Mouse (Mus musculus): Measurements from ENCODE around the gene Serhl. TPM values are rescaled to one million over a fixed set of nuclear protein-coding genes. Genes with fewer than 3 reads are reported as not detected.
A peak's percentile ranks its signal among the peaks of the same experiment; 100 is the strongest.

Gene Serhl
- polyA plus RNA-seq, 1 experiment from 2014 or later, result 68.1 TPM

GRCm38 (mm10) chr15:83150694-83151093 is 61.4 kb downstream of the Serhl start:
- H3K27me3 ChIP-seq, result no peaks in the 10 kb centered on the region
- H3K36me3 ChIP-seq, result peaks cover 30% of the 10 kb centered on the region
- WGBS, result 83% methylated on average over 4 of the region's 4 CpGs
- no peak overlapping the region for H3K4me2 ChIP-seq (replicated peaks)
- peak overlapping the region; percentile 55; the same call in 1 of the 2 replicates for H3K27ac ChIP-seq (replicated peaks)
- peaks cover 16% of the 10 kb centered on the region for H3K4me1 ChIP-seq
- no peak overlapping the region for H3K4me3 ChIP-seq (replicated peaks)
- ATAC-seq (ENCODE audit: insufficient number of reproducible peaks, low FRiP score, low TSS enrichment, low read depth), result no peak
- no peaks in the 10 kb centered on the region for H3K9me3 ChIP-seq (replicated peaks)
- no peak overlapping the region for H3K9ac ChIP-seq

DNA sequence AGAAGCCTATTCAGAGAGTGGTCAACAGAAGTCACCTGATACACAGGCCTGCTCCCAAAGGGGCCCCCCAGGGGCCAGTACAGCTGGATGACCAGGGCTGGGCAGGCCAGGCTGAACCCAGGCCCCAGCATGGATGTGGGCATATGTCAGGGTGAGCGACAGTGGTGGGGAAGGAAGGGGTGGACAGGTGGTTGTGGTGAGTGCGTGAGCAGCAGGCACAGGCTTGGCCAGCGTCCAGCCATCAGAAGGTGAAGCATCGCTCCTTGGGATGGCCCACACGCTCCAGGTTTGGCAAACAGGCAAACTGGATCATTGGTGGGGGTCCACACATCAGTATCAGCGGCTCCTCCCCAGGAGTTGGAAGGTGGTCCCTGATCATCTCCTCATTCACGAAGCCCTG is 65.0 kb downstream of the Serhl start:
- no peak for ATAC-seq (ENCODE audit: insufficient number of reproducible peaks, low FRiP score, low TSS enrichment, low read depth)
- Histone ChIP-seq H3K27me3 (no peaks in the 10 kb centered on the region), H3K36me3 (peaks cover 50% of the 10 kb centered on the region), H3K9me3 (replicated peaks) (no peaks in the 10 kb centered on the region), H3K4me1 (peaks cover 13% of the 10 kb centered on the region; the same call in 1 of the 2 replicates), H3K4me2 (replicated peaks) (no peak overlapping the region), H3K9ac (no peak overlapping the region), H3K4me3 (replicated peaks) (no peak overlapping the region), H3K27ac (replicated peaks) (no peak overlapping the region)
- whole genome bisulfite sequencing, result 91% methylated on average over 7 of the region's 7 CpGs

DNA sequence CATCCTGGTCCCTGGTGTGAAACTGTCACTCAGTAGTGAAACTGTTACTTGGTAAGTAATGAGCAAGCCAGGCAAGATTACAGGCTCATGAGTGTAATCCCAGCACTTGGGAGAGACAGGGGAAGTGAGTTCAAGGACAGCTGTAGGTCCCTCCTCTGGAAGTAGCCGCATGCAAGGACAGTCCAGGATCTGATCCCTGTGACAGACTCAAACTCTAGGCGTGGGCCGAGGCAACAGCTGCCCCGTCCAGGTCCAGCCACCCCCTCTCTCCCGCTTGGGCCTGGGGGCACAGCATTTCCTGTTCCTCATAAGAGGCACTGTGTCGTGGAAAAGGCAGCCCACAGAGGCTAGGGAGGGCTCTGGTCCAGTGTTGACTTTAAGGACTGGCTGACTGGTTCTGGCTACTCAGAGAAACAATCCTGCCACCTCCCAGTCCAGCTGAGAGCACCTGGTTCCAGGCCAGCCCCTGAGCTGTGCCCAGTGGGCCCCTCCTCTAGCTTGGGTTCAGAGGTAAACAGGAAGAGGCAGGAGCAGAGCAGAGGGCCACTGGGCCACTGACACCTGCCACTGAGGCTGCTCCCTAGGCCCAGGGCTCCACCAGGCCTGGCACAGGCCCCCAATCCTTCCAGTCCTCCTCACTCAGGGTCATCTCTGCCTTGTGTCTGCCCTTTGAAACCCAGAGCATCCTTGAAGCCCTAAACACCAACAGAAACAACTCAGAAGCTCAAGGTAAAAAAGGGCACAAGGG is 66.5 kb downstream of the Serhl start:
- H3K9ac ChIP-seq, result no peak overlapping the region
- 0 out of 2 replicates have a peak, but pooled peaks cover 9% of the 10 kb centered on the region for H3K4me1 ChIP-seq
- H3K4me3 ChIP-seq (replicated peaks), result no peak overlapping the region
- no peaks in the 10 kb centered on the region for H3K27me3 ChIP-seq
- H3K27ac ChIP-seq (replicated peaks), result peak overlapping the region; percentile 44; the same call in 1 of the 2 replicates
- 47% methylated on average over 6 of the region's 6 CpGs for WGBS
- no peaks in the 10 kb centered on the region for H3K9me3 ChIP-seq (replicated peaks)
- H3K36me3 ChIP-seq, result peaks cover 64% of the 10 kb centered on the region
- ATAC-seq (ENCODE audit: insufficient number of reproducible peaks, low FRiP score, low TSS enrichment, low read depth), result no peak
- no peak overlapping the region for H3K4me2 ChIP-seq (replicated peaks)

GRCm38 (mm10) chr15:83156929-83157666 is 67.8 kb downstream of the Serhl start:
- no peaks in the 10 kb centered on the region for H3K9me3 ChIP-seq (replicated peaks)
- WGBS, result 76% methylated on average over 11 of the region's 11 CpGs
- H3K4me3 ChIP-seq (replicated peaks), result no peak overlapping the region
- no peak overlapping the region for H3K4me2 ChIP-seq (replicated peaks)
- 0 out of 2 replicates have a peak, but pooled peaks cover 9% of the 10 kb centered on the region for H3K4me1 ChIP-seq
- peaks cover 75% of the 10 kb centered on the region for H3K36me3 ChIP-seq
- no peak for ATAC-seq (ENCODE audit: insufficient number of reproducible peaks, low FRiP score, low TSS enrichment, low read depth)
- H3K27me3 ChIP-seq, result no peaks in the 10 kb centered on the region
- no peak overlapping the region for H3K9ac ChIP-seq
- peak overlapping the region; percentile 44; the same call in 1 of the 2 replicates for H3K27ac ChIP-seq (replicated peaks)

- Histone ChIP-seq H3K4me1 (0 out of 2 replicates have a peak, but pooled peaks cover 9% of the 10 kb centered on the region), H3K9me3 (replicated peaks) (no peaks in the 10 kb centered on the region), H3K4me3 (replicated peaks) (no peak overlapping the region), H3K4me2 (replicated peaks) (no peak overlapping the region), H3K9ac (no peak overlapping the region), H3K27ac (replicated peaks) (peak overlapping the region; percentile 44; the same call in 1 of the 2 replicates), H3K27me3 (no peaks in the 10 kb centered on the region), H3K36me3 (peaks cover 80% of the 10 kb centered on the region)
- 97% methylated on average over 6 of the region's 6 CpGs for whole genome bisulfite sequencing
- ATAC-seq (ENCODE audit: insufficient number of reproducible peaks, low FRiP score, low TSS enrichment, low read depth), result no peak
These were observed 68.4 kb downstream of the Serhl start for GRCm38 (mm10) chr15:83157667-83158064.

GRCm38 (mm10) chr15:83158587-83159160 is 69.4 kb downstream of the Serhl start:
- no peak for ATAC-seq (ENCODE audit: insufficient number of reproducible peaks, low FRiP score, low TSS enrichment, low read depth)
- WGBS, result 92% methylated on average over 7 of the region's 7 CpGs
- Histone ChIP-seq H3K4me1 (0 out of 2 replicates have a peak, but pooled peaks cover 9% of the 10 kb centered on the region), H3K36me3 (peaks cover 77% of the 10 kb centered on the region), H3K4me3 (replicated peaks) (no peak overlapping the region), H3K9me3 (replicated peaks) (no peaks in the 10 kb centered on the region), H3K9ac (no peak overlapping the region), H3K27ac (replicated peaks) (no peak overlapping the region), H3K27me3 (no peaks in the 10 kb centered on the region), H3K4me2 (replicated peaks) (no peak overlapping the region)

GRCm38 (mm10) chr15:83159823-83160222 is 70.5 kb downstream of the Serhl start:
- H3K9ac ChIP-seq, result no peak overlapping the region
- WGBS, result 93% methylated on average over 9 of the region's 9 CpGs
- no peak overlapping the region for H3K4me2 ChIP-seq (replicated peaks)
- no peak for ATAC-seq (ENCODE audit: insufficient number of reproducible peaks, low FRiP score, low TSS enrichment, low read depth)
- no peaks in the 10 kb centered on the region for H3K9me3 ChIP-seq (replicated peaks)
- H3K36me3 ChIP-seq, result peaks cover 71% of the 10 kb centered on the region
- no peaks in the 10 kb centered on the region for H3K27me3 ChIP-seq
- peaks cover 11% of the 10 kb centered on the region for H3K4me1 ChIP-seq
- no peak overlapping the region for H3K4me3 ChIP-seq (replicated peaks)
- H3K27ac ChIP-seq (replicated peaks), result no peak overlapping the region

DNA sequence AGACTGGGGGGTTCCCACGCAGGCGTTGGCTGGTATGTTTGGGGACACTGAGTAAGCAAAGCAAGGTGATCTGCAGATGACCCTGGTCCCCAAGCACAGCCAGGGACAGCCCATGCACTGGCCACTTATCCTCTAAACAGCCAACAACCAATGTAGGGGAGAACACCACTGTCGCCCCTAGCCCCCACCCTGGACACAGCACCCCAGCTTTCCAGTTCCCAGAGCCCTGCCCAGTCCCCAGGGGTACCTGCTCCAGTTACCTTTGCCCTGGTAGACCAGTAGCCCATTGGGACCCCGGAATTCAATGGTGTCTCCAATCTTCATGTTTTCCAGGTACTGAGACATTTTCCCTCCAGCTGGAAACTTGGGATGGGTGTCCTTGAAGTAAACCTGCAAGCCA is 71.3 kb downstream of the Serhl start:
- WGBS, result 96% methylated on average over 4 of the region's 4 CpGs
- peaks cover 16% of the 10 kb centered on the region for H3K4me1 ChIP-seq
- peaks cover 70% of the 10 kb centered on the region for H3K36me3 ChIP-seq
- no peak overlapping the region for H3K4me2 ChIP-seq (replicated peaks)
- H3K9ac ChIP-seq, result no peak overlapping the region
- H3K27ac ChIP-seq (replicated peaks), result no peak overlapping the region
- no peak overlapping the region for H3K4me3 ChIP-seq (replicated peaks)
- no peaks in the 10 kb centered on the region for H3K9me3 ChIP-seq (replicated peaks)
- no peak for ATAC-seq (ENCODE audit: insufficient number of reproducible peaks, low FRiP score, low TSS enrichment, low read depth)
- no peaks in the 10 kb centered on the region for H3K27me3 ChIP-seq

GRCm38 (mm10) chr15:83161062-83161748 is 71.9 kb downstream of the Serhl start:
- WGBS, result 40% methylated on average over 10 of the region's 10 CpGs
- Histone ChIP-seq H3K9ac (no peak overlapping the region), H3K4me2 (replicated peaks) (no peak overlapping the region), H3K4me3 (replicated peaks) (no peak overlapping the region), H3K27ac (replicated peaks) (no peak overlapping the region), H3K9me3 (replicated peaks) (no peaks in the 10 kb centered on the region), H3K27me3 (no peaks in the 10 kb centered on the region), H3K4me1 (peaks cover 22% of the 10 kb centered on the region), H3K36me3 (peaks cover 67% of the 10 kb centered on the region)
- ATAC-seq (ENCODE audit: insufficient number of reproducible peaks, low FRiP score, low TSS enrichment, low read depth), result no peak

DNA sequence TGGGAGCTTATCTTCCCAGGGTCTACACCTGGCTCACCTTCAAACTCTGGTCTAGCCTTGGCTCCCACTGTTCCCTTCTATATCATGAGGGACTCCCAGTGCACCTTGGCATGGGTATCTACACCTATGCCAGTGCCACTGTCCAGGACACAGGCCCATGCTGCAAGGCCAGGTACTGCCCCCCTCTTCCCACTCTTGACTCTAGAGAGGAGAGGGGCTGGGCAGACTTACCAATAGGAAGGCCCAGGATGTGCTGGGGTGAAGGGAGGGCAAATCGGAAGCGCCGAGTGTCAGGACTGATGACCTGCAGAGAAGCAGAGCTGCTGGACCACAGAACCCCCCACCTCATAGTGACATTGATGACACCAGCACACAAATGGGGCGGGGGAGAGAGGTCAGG is 72.7 kb downstream of the Serhl start:
- Histone ChIP-seq H3K27me3 (no peaks in the 10 kb centered on the region), H3K4me1 (peaks cover 28% of the 10 kb centered on the region), H3K4me2 (replicated peaks) (no peak overlapping the region), H3K4me3 (replicated peaks) (no peak overlapping the region), H3K27ac (replicated peaks) (no peak overlapping the region), H3K9ac (no peak overlapping the region), H3K36me3 (peaks cover 60% of the 10 kb centered on the region), H3K9me3 (replicated peaks) (no peaks in the 10 kb centered on the region)
- 91% methylated on average over 4 of the region's 4 CpGs for WGBS
- no peak for ATAC-seq (ENCODE audit: insufficient number of reproducible peaks, low FRiP score, low TSS enrichment, low read depth)

Measured in embryonic facial prominence, embryonic 15.5 days (tissue).